Mouse (Mus musculus) hindbrain, embryonic 12.5 days (tissue): ENCODE results near the gene Top1. TPM values are rescaled to one million over a fixed set of nuclear protein-coding genes. Genes with fewer than 3 reads are reported as not detected.

Source experiments
- ATAC-seq: fragments of 200-750 bp; cut with Nextera tagmentation; 2 replicates; pipeline ENCODE4 v1.8.0; 2017; ENCODE audit warnings: moderate TSS enrichment; ENCODE audit not compliant: low FRiP score
- H3K27ac ChIP-seq: fragments of 300-500 bp; sonication (generic); 2 replicates; pipeline ENCODE4 v1.5.1; 2016; ENCODE audit warnings: mild to moderate bottlenecking
- H3K27me3 ChIP-seq: fragments of 300-500 bp; sonication (generic); 2 replicates; pipeline ENCODE4 v1.6.1; 2016; ENCODE audit warnings: mild to moderate bottlenecking
- H3K36me3 ChIP-seq: fragments of 300-500 bp; sonication (generic); 2 replicates; pipeline ENCODE4 v1.6.1; 2016; ENCODE audit warnings: mild to moderate bottlenecking
- H3K4me1 ChIP-seq: fragments of 300-500 bp; sonication (generic); 2 replicates; pipeline ENCODE4 v1.6.1; 2016
- H3K4me2 ChIP-seq: fragments of 300-500 bp; sonication (generic); replicated peaks from 2 replicates; pipeline ENCODE4 v1.6.1; 2016; ENCODE audit warnings: mild to moderate bottlenecking
- H3K4me3 ChIP-seq: fragments of 300-500 bp; sonication (generic); 2 replicates; pipeline ENCODE4 v1.5.1; 2016; ENCODE audit warnings: mild to moderate bottlenecking
- H3K9ac ChIP-seq: fragments of 300-500 bp; sonication (generic); 2 replicates; pipeline ENCODE4 v1.6.1; 2016; ENCODE audit warnings: mild to moderate bottlenecking, moderate library complexity
- H3K9me3 ChIP-seq: fragments of 300-500 bp; sonication (generic); replicated peaks from 2 replicates; pipeline ENCODE4 v1.6.1; 2016; ENCODE audit warnings: mild to moderate bottlenecking
- WGBS: fragments of 180-500 bp; shearing (Covaris S2); methylation state at CpG from one replicate; pipeline ENCODE4 v1.1.7; 2016; 5-methylcytosine and 5-hydroxymethylcytosine counted together
- polyA plus RNA-seq: library from polyadenylated mRNA; unstranded; fragments of >200 nt; fragmentation: Nextera tagmentation; extraction: Ambion mirVana; gene quantifications from 2 replicates; pipeline ENCODE4 v1.2.1, GENCODE M21; 2016

Gene Top1
- polyA plus RNA-seq, 1 experiment from 2014 or later = 122 TPM

DNA sequence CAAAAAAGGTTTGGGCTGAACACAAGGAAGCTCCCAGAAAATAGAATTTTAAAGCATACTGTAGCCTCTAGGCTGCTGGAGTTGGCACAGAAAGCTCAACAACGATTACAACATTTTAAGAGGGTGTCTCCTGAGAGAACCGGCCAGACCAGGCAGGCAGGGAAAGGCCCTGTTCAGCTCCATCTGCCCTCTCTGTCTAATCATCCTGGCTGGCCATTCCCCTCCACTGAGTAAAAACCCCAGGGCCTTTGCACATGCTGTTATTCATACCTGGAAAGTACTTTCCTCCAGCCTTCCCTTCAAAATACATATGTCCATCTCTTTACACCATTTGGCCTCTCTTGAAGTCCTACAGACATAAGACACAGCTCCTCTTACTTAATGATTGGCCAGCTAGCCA, 83.7 kb downstream of the Top1 start:
- Histone ChIP-seq H3K36me3 (peaks cover 19% of the 10 kb centered on the region), H3K9ac (no peak overlapping the region), H3K4me3 (no peak overlapping the region), H3K9me3 (no peaks in the 10 kb centered on the region), H3K4me2 (no peak overlapping the region), H3K27me3 (no peaks in the 10 kb centered on the region), H3K4me1 (peaks cover 33% of the 10 kb centered on the region), H3K27ac (no peak overlapping the region)
- ATAC-seq = no peak
- WGBS = 89% methylated on average over 2 of the region's 2 CpGs

DNA sequence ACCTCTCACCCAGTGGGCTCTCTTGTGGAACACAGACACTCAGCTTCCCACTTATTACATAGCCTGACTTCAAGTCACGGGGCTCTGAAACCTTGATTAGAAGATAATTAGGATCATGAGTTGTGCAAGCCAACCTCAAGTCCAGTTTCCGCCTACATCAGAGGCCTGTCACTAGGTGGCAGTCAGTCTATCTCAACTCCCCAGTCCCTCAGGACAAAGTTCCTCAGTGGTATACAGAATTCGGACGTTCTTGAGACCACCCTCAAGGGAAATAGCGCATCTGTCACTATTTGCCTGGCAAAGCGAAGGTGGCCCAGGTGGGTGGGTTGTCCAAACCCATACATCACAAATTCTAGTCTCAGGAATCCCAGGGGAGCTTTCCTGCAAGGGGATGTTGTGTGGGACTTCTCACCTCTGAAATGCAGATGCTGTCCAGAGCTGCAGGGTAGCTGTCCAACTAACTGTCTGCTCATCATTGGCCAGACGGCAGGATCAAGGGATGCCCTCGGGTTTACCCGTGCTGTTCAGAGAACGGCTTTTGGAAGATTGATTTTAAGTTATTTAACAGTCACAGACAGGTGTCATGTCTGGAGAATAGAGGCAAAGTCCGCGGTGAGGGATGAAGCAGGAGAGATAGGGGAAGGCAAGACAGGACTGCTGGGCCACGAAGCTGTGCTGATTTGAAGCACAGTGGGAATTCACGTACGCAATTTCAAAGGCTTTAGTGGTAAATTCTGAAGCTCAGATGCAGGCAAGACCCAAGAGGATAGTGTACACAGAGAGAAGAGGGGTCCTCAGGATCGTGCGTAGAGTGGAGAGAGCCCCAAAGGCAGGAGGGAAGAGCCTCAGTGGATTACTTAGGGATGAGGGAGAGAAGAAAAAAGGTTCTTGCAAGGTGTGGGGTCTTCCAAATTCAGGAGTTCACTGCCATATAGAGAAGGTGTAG, 84.4 kb downstream of the Top1 start:
- Histone ChIP-seq H3K4me2 (peak overlapping the region; percentile 91), H3K27ac (peak overlapping the region; percentile 97; the same call in 1 of the 2 replicates), H3K27me3 (no peaks in the 10 kb centered on the region), H3K4me1 (peaks cover 39% of the 10 kb centered on the region), H3K4me3 (peak overlapping the region; percentile 75), H3K9me3 (no peaks in the 10 kb centered on the region), H3K9ac (peak overlapping the region; percentile 99), H3K36me3 (peaks cover 17% of the 10 kb centered on the region)
- 32% methylated on average over 17 of the region's 17 CpGs for WGBS
- ATAC-seq = no peak

DNA sequence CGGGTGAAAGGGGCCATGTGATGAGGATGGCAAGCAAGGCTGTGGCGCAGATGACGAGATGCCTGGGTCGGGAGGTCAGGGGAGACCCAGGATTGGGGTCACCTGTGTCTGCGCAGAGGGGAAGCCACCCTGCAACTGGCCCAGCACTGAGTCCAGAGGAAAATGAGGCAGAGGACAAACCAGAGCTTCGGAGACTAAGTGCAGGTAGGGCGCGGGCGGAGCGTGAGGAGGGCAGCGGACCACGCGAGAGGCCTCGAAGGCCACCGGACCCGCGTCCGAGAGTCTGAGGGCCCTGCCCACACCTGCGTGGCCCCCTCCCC, 85.1 kb downstream of the Top1 start:
- peaks cover 17% of the 10 kb centered on the region for H3K36me3 ChIP-seq
- no peaks in the 10 kb centered on the region for H3K9me3 ChIP-seq
- peak overlapping the region; percentile 99 for H3K9ac ChIP-seq
- H3K4me1 ChIP-seq = peaks cover 46% of the 10 kb centered on the region
- peak overlapping the region; percentile 91 for H3K4me2 ChIP-seq
- ATAC-seq = no peak; the same call in 1 of the 2 replicates
- peak overlapping the region; percentile 75 for H3K4me3 ChIP-seq
- WGBS = 8% methylated on average over 19 of the region's 19 CpGs
- H3K27ac ChIP-seq = peak overlapping the region; percentile 97
- no peaks in the 10 kb centered on the region for H3K27me3 ChIP-seq

DNA sequence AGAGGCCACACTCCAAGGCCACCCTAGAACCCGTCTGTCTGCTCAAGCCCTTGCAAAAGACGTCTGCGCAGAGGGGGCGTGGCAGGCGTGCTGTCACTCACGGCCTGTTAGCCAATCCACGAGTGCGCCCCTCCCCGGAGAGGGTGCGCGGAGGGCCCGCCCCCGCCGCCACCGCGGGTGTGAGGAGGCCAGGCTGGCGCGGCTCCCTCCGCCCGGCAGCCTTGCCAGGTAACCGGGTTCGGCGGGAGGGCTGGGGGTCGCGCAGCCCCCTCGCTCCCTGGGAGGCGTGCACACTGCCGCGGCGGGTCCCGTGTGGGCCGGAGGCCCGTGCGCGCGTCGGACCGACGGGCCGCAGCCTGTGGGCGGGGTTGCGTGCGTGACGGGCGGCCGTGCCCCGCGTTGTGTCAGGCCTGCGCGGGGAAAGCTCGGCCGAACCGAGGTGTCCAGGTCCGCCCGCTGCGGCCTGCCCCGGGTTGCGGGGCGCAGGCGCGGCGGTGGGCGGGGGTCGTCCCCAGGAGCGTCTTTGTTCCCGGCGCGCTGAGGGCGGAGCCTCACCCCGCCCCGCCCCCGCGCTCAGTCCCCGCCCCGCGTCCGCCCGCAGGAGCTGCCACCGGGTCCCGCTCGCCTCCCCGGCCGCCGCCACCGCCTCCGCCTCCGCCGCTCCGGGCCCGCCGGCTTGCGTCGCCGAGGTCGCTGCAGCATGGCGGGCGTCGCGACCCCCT, 85.6 kb downstream of the Top1 start, which contains the start of gene Plcg1:
Plcg1 (plus strand) TSS at position 184 of the 722 bp plus-strand sequence.
- Histone ChIP-seq H3K4me2 (peak within 1 kb of the TSS; percentile 91), H3K27me3 (no peaks in the 10 kb centered on the region), H3K4me1 (peaks cover 51% of the 10 kb centered on the region), H3K27ac (peak within 1 kb of the TSS; percentile 97), H3K4me3 (peak within 1 kb of the TSS; percentile 75), H3K9ac (peak within 1 kb of the TSS; percentile 99), H3K9me3 (no peaks in the 10 kb centered on the region), H3K36me3 (peaks cover 21% of the 10 kb centered on the region)
- under 1% methylated on average over 62 of the region's 99 CpGs for WGBS
- peak; percentile 96 for ATAC-seq

GRCm38 (mm10) chr2:160731839-160732261, 86.2 kb downstream of the Top1 start:
- Histone ChIP-seq H3K4me3 (peak overlapping the region; percentile 75), H3K36me3 (peaks cover 26% of the 10 kb centered on the region), H3K4me2 (peak overlapping the region; percentile 91), H3K27me3 (no peaks in the 10 kb centered on the region), H3K27ac (peak overlapping the region; percentile 97), H3K4me1 (peaks cover 57% of the 10 kb centered on the region), H3K9me3 (no peaks in the 10 kb centered on the region), H3K9ac (peak overlapping the region; percentile 99)
- WGBS = under 1% methylated on average over 32 of the region's 32 CpGs
- peak; percentile 47 for ATAC-seq

DNA sequence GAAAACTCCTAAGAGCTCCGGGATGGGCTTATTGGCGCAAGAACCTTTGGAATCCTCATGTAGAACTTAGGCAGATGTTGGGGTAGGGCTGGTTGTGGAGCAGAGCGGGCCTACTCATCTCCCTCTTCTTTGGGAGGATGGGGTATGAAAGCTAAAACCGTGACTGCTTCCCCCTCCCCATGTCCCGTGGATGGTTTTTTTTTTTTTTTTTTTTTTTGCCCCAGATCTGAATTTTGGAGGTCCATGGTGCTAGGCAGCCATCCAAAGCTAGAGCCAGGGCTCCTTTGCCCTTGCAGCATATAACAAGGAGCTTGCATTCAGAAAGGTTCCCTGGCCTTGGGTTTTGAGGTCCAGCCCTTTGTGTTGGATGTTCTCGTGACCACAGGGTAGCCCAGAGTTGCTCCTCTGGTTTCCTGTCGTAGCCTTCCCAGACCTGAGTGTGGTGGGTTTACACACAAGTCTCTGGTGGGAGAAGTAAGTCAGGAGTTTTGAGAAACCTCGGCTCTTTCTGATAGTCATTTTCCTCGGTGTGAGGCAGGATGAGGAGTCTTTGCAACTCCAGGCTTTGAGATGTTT, 86.8 kb downstream of the Top1 start:
- Histone ChIP-seq H3K36me3 (peaks cover 31% of the 10 kb centered on the region), H3K4me3 (peak overlapping the region; percentile 75), H3K9me3 (no peaks in the 10 kb centered on the region), H3K27me3 (no peaks in the 10 kb centered on the region), H3K9ac (peak overlapping the region; percentile 99), H3K4me2 (peak overlapping the region; percentile 91), H3K4me1 (peaks cover 61% of the 10 kb centered on the region), H3K27ac (0 out of 2 replicates have a peak overlapping the region, but pooled peaks have one; percentile 97)
- ATAC-seq = no peak
- 43% methylated on average over 9 of the region's 9 CpGs for WGBS

GRCm38 (mm10) chr2:160733131-160733531, 87.4 kb downstream of the Top1 start:
- H3K4me2 ChIP-seq = peak overlapping the region; percentile 91
- peaks cover 31% of the 10 kb centered on the region for H3K36me3 ChIP-seq
- H3K27me3 ChIP-seq = no peaks in the 10 kb centered on the region
- WGBS = 64% methylated on average over 7 of the region's 7 CpGs
- no peaks in the 10 kb centered on the region for H3K9me3 ChIP-seq
- H3K9ac ChIP-seq = peak overlapping the region; percentile 99
- peak overlapping the region; percentile 75 for H3K4me3 ChIP-seq
- peaks cover 61% of the 10 kb centered on the region for H3K4me1 ChIP-seq
- no peak overlapping the region for H3K27ac ChIP-seq
- no peak for ATAC-seq

DNA sequence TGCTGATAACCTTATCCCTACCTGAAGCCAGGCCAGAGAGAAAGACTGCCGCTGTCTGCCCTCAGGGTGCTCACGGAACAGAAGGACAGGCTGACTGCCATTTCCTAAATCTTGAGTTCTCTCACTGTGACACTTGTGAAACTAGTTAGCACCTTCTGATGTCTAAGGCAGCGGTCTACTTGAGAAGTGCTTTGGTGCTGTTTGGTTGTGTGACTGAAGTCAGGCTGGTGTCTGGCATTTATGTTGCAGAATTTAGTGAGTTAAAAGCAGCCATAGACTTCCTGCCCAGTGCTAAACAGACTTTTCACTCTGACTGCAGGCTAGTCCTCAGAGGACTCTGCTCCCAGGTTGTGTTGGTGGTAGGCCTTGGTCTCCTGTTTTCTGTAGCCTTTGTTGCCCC, 88.6 kb downstream of the Top1 start:
- peak overlapping the region; percentile 91 for H3K4me2 ChIP-seq
- H3K4me3 ChIP-seq = 0 out of 2 replicates have a peak overlapping the region, but pooled peaks have one; percentile 75
- H3K27me3 ChIP-seq = no peaks in the 10 kb centered on the region
- H3K9ac ChIP-seq = no peak overlapping the region
- no peak overlapping the region for H3K27ac ChIP-seq
- 94% methylated on average over 3 of the region's 3 CpGs for WGBS
- H3K9me3 ChIP-seq = no peaks in the 10 kb centered on the region
- peaks cover 37% of the 10 kb centered on the region for H3K36me3 ChIP-seq
- no peak for ATAC-seq
- H3K4me1 ChIP-seq = peaks cover 73% of the 10 kb centered on the region

DNA sequence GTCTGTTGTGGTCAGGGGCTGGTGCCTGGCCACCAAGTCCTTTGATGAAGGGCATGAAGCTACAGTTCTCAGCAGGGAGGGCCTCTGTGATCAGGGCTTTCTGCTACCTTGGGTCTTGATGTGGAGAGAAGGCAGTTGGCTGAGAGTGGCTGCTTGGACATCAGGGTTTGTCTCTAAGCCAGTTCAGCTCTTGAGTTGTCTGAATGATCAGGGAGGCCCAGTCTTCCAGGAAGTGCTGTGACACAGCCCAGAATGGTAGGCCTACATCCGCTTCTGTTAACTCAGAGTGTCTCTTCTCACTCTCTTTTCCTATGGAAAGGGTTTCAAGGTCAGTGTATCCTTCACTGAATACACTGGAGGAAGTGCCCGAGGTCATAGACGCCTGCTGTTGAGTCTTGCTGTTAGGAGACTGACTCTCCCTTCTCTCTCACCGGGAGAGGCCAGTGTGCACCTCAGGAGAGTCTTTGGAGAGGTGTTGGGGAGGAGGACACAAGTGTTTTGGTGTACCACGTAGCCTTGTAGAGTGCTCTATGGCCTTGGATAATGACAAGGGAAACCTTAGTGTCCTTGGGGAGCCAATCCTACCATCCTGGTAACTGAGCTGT, 90.1 kb downstream of the Top1 start:
- H3K4me3 ChIP-seq = no peak overlapping the region
- no peak overlapping the region for H3K27ac ChIP-seq
- WGBS = 89% methylated on average over 5 of the region's 5 CpGs
- H3K9ac ChIP-seq = no peak overlapping the region
- ATAC-seq = no peak
- H3K27me3 ChIP-seq = no peaks in the 10 kb centered on the region
- peaks cover 78% of the 10 kb centered on the region for H3K4me1 ChIP-seq
- H3K9me3 ChIP-seq = no peaks in the 10 kb centered on the region
- peaks cover 46% of the 10 kb centered on the region for H3K36me3 ChIP-seq
- 0 out of 2 replicates have a peak overlapping the region, but pooled peaks have one; percentile 2 for H3K4me2 ChIP-seq

- no peaks in the 10 kb centered on the region for H3K27me3 ChIP-seq
- no peak overlapping the region for H3K4me2 ChIP-seq
- no peak overlapping the region for H3K9ac ChIP-seq
- no peak overlapping the region for H3K27ac ChIP-seq
- H3K4me1 ChIP-seq = peaks cover 84% of the 10 kb centered on the region
- 85% methylated on average over 3 of the region's 3 CpGs for WGBS
- H3K9me3 ChIP-seq = no peaks in the 10 kb centered on the region
- peaks cover 46% of the 10 kb centered on the region for H3K36me3 ChIP-seq
- no peak overlapping the region for H3K4me3 ChIP-seq
- no peak for ATAC-seq
Measured at GRCm38 (mm10) chr2:160736466-160736865, 90.8 kb downstream of the Top1 start.

DNA sequence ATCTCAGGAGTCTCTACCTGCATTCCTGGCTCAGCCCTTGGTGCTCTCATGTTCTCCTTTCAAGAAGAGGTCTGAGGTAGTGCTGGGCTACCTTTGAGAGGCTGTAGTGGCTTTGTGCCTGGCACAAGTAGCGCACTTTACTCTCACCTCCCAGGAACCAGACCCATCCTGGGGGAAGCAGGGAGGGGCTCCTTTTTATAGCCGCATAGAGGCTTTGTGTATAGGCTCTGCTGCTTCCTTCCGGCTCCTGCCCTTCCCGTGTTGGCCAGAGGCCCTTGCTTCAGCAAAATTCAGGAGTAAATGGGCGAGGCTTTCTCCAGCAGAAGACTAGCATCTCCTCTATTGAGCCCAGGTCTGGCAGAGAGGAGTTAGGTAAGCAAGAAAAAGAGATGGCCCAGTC, 92.7 kb downstream of the Top1 start:
- Histone ChIP-seq H3K4me2 (no peak overlapping the region), H3K4me1 (peaks cover 85% of the 10 kb centered on the region), H3K4me3 (no peak overlapping the region), H3K9me3 (no peaks in the 10 kb centered on the region), H3K36me3 (peaks cover 53% of the 10 kb centered on the region), H3K27ac (no peak overlapping the region), H3K9ac (no peak overlapping the region), H3K27me3 (no peaks in the 10 kb centered on the region)
- WGBS = 82% methylated on average over 5 of the region's 5 CpGs
- no peak for ATAC-seq
